ENCODE assay signal across 7 mouse cellular contexts in the genomic region with DNA sequence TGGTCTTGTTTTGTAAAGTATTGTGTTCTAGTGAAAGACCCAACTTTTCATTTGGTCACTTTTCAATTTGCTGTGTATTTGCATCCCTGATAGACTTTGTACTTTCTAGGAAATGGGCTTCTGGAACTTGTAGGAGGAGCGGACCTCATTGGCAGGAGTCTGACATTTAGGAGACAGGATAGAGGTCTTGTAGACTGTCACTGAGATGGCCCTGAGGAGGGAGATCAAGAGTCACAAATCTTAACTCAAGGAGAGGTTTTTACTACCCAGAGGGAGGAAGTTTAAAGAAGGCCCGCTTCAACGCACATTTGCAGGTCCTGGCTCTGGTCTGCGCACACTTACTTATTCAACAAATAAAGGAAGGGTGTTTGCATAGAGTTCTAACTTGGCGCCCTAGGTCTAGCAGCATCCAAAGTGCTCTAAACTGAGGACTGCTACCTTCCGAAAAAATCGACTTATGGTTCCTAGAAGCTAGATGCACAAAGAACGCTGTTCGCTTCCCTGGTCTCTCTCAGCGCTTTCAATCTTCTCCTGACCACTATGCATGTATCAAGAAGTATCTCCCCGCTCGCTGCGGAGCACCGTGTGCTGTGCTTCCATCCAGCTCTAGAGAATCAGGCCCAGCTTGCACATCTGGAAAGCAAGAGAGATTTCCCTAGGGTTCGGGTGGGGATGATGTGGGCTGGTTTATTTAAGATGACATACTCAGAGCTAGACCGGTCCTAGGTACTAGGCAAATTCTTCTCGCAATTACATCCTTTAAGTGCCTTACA. TPM values are rescaled to one million over a fixed set of nuclear protein-coding genes. Genes with fewer than 3 reads are reported as not detected.
DNase-seq lines count a peak whose midpoint lies in the region; ATAC-seq lines count a peak whose summit lies in the region.

No protein-coding gene starts in this region.

- H3K4me3 ChIP-seq in embryonic facial prominence, embryonic 14.5 days (ENCODE audit: low read depth, low read length): peak overlapping the region; percentile 65
- H3K4me3 ChIP-seq in intestine, embryonic 14.5 days (ENCODE audit: low read depth, low read length): peak overlapping the region; percentile 85
- H3K4me3 ChIP-seq in midbrain, embryonic 11.5 days (ENCODE audit: low read depth, low read length): peak overlapping the region; percentile 91

- WGBS in embryonic facial prominence, embryonic 14.5 days: 10% methylated on average over 17 of the region's 17 CpGs
- 6% methylated on average over 17 of the region's 17 CpGs for WGBS in intestine, embryonic 14.5 days
- WGBS in midbrain, embryonic 11.5 days: 9% methylated on average over 17 of the region's 17 CpGs

- peak; percentile 19; the same call in 1 of the 2 replicates for ATAC-seq in embryonic facial prominence, embryonic 14.5 days (ENCODE audit: low read depth)
- peak; percentile 10; the same call in 1 of the 2 replicates for ATAC-seq in intestine, embryonic 14.5 days (replicated peaks; ENCODE audit: low FRiP score, low TSS enrichment, low read depth)
- peak; percentile 10 for ATAC-seq in midbrain, embryonic 11.5 days (ENCODE audit: low FRiP score)

- H3K4me2 ChIP-seq in embryonic facial prominence, embryonic 14.5 days (ENCODE audit: low read depth, low read length): peak overlapping the region; percentile 75
- peak overlapping the region; percentile 84 for H3K4me2 ChIP-seq in intestine, embryonic 14.5 days (ENCODE audit: low read length)
- peak overlapping the region; percentile 79 for H3K4me2 ChIP-seq in midbrain, embryonic 11.5 days

- H3K9ac ChIP-seq in embryonic facial prominence, embryonic 14.5 days (ENCODE audit: low read depth, low read length): peak overlapping the region; percentile 85
- H3K9ac ChIP-seq in intestine, embryonic 14.5 days (ENCODE audit: low read length): peak overlapping the region; percentile 80; the same call in 1 of the 2 replicates
- H3K9ac ChIP-seq in midbrain, embryonic 11.5 days (ENCODE audit: low read length): peak overlapping the region; percentile 7; the same call in 1 of the 2 replicates

- peak overlapping the region; percentile 84; the same call in 1 of the 2 replicates for H3K27ac ChIP-seq in embryonic facial prominence, embryonic 14.5 days (replicated peaks; ENCODE audit: low read depth, low read length)
- no peak overlapping the region for H3K27ac ChIP-seq in intestine, embryonic 14.5 days (ENCODE audit: low read depth)
- H3K27ac ChIP-seq in midbrain, embryonic 11.5 days (ENCODE audit: low read depth, low read length): no peak overlapping the region

- no peaks in the 10 kb centered on the region for H3K27me3 ChIP-seq in embryonic facial prominence, embryonic 14.5 days (replicated peaks; ENCODE audit: control insufficient read depth, insufficient read depth, low read length)
- no peaks in the 10 kb centered on the region for H3K27me3 ChIP-seq in intestine, embryonic 14.5 days (replicated peaks; ENCODE audit: control insufficient read depth, insufficient read depth, low read length)
- peaks cover 4% of the 10 kb centered on the region; the same call in 1 of the 2 replicates for H3K27me3 ChIP-seq in midbrain, embryonic 11.5 days (ENCODE audit: control insufficient read depth, insufficient read depth, low read length)

- H3K9me3 ChIP-seq in embryonic facial prominence, embryonic 14.5 days (ENCODE audit: control insufficient read depth, low read length): no peaks in the 10 kb centered on the region
- no peaks in the 10 kb centered on the region for H3K9me3 ChIP-seq in intestine, embryonic 14.5 days (ENCODE audit: control insufficient read depth, low read length)
- H3K9me3 ChIP-seq in midbrain, embryonic 11.5 days (ENCODE audit: control insufficient read depth, low read length): no peaks in the 10 kb centered on the region

- H3K36me3 ChIP-seq in embryonic facial prominence, embryonic 14.5 days (ENCODE audit: control insufficient read depth, insufficient read depth, low read length): peaks cover 11% of the 10 kb centered on the region; the same call in 1 of the 2 replicates
- peaks cover 14% of the 10 kb centered on the region for H3K36me3 ChIP-seq in intestine, embryonic 14.5 days (ENCODE audit: control insufficient read depth, insufficient read depth, low read length)
- H3K36me3 ChIP-seq in midbrain, embryonic 11.5 days (ENCODE audit: control insufficient read depth, insufficient read depth, low read length): no peaks in the 10 kb centered on the region

- H3K4me1 ChIP-seq in embryonic facial prominence, embryonic 14.5 days (ENCODE audit: control insufficient read depth, insufficient read depth, low read length): peaks cover 15% of the 10 kb centered on the region
- peaks cover 17% of the 10 kb centered on the region for H3K4me1 ChIP-seq in intestine, embryonic 14.5 days (replicated peaks; ENCODE audit: control insufficient read depth, insufficient read depth, low read length)
- peaks cover 11% of the 10 kb centered on the region; the same call in 1 of the 2 replicates for H3K4me1 ChIP-seq in midbrain, embryonic 11.5 days (ENCODE audit: control insufficient read depth, insufficient read depth, low read length)

- peak; percentile 74 for DNase-seq in A20 (ENCODE audit: low read depth, low spot score)
- DNase-seq in CD4-positive, CD25-positive, alpha-beta regulatory T cell, adult 2 months (ENCODE audit: low read depth, low spot score): peak; percentile 32
- DNase-seq in embryonic facial prominence, embryonic 14.5 days (ENCODE audit: low spot score): peak; percentile 62
- peak; percentile 63 for DNase-seq in intestine, embryonic 14.5 days (ENCODE audit: low spot score)
- DNase-seq in midbrain, embryonic 11.5 days (ENCODE audit: low spot score, missing footprints): peak; percentile 95
- DNase-seq in layer of hippocampus, postnatal 10 days (ENCODE audit: low spot score in 2 of 2): no peak
- no peak for DNase-seq in spleen, postnatal 14 days (ENCODE audit: low spot score in 2 of 2)

RNA-seq across cellular contexts. Expression of a gene that starts 0.9 kb away (rescaled TPM):
- polyA plus RNA-seq in embryonic facial prominence, embryonic 14.5 days (2014; fragmentation: Nextera tagmentation; extraction: Ambion mirVana): 111 and 115 TPM in 2 replicates
- polyA plus RNA-seq in intestine, embryonic 14.5 days (2014; fragmentation: Nextera tagmentation; extraction: Ambion mirVana): 95.1 and 98.6 TPM in 2 replicates
- polyA plus RNA-seq in midbrain, embryonic 11.5 days (2014; fragmentation: Nextera tagmentation; extraction: Ambion mirVana): 109 and 111 TPM in 2 replicates
- 100 to 1,000 TPM; 283 to 297 TPM for total RNA-seq in layer of hippocampus, postnatal 10 days (2021)

RNA-seq across cellular contexts. Expression of a gene that starts 24.7 kb away (rescaled TPM):
- 12.2 and 12.3 TPM in 2 replicates for polyA plus RNA-seq in embryonic facial prominence, embryonic 14.5 days (2014; fragmentation: Nextera tagmentation; extraction: Ambion mirVana)
- 10.1 and 11.7 TPM in 2 replicates for polyA plus RNA-seq in intestine, embryonic 14.5 days (2014; fragmentation: Nextera tagmentation; extraction: Ambion mirVana)
- polyA plus RNA-seq in midbrain, embryonic 11.5 days (2014; fragmentation: Nextera tagmentation; extraction: Ambion mirVana): 7.5 and 8.0 TPM in 2 replicates
- total RNA-seq in layer of hippocampus, postnatal 10 days (2021): 10 to 100 TPM; 19.1 to 23.3 TPM

RNA-seq across cellular contexts. Expression of a gene that starts 25.1 kb away (rescaled TPM):
- polyA plus RNA-seq in embryonic facial prominence, embryonic 14.5 days (2014; fragmentation: Nextera tagmentation; extraction: Ambion mirVana): 51.6 and 66.0 TPM in 2 replicates
- polyA plus RNA-seq in intestine, embryonic 14.5 days (2014; fragmentation: Nextera tagmentation; extraction: Ambion mirVana): 62.7 and 78.0 TPM in 2 replicates
- polyA plus RNA-seq in midbrain, embryonic 11.5 days (2014; fragmentation: Nextera tagmentation; extraction: Ambion mirVana): 83.7 and 91.7 TPM in 2 replicates
- total RNA-seq in layer of hippocampus, postnatal 10 days (2021): 10 to 100 TPM; 87.1 to 98.7 TPM

RNA-seq across cellular contexts. Expression of a gene that starts 42.9 kb away (rescaled TPM):
- polyA plus RNA-seq in embryonic facial prominence, embryonic 14.5 days (2014; fragmentation: Nextera tagmentation; extraction: Ambion mirVana): not detected in 2 replicates
- not detected in 2 replicates for polyA plus RNA-seq in intestine, embryonic 14.5 days (2014; fragmentation: Nextera tagmentation; extraction: Ambion mirVana)
- polyA plus RNA-seq in midbrain, embryonic 11.5 days (2014; fragmentation: Nextera tagmentation; extraction: Ambion mirVana): not detected in 2 replicates
- total RNA-seq in layer of hippocampus, postnatal 10 days (2021): not detected

RNA-seq across cellular contexts. Expression of a gene that starts 44.1 kb away (rescaled TPM):
- not detected in 2 replicates for polyA plus RNA-seq in embryonic facial prominence, embryonic 14.5 days (2014; fragmentation: Nextera tagmentation; extraction: Ambion mirVana)
- 0.52 TPM in 1 of 2 replicates, not detected in the other for polyA plus RNA-seq in intestine, embryonic 14.5 days (2014; fragmentation: Nextera tagmentation; extraction: Ambion mirVana)
- polyA plus RNA-seq in midbrain, embryonic 11.5 days (2014; fragmentation: Nextera tagmentation; extraction: Ambion mirVana): not detected in 2 replicates
- not detected for total RNA-seq in layer of hippocampus, postnatal 10 days (2021)

Comparison
In these comparisons a context has a peak if more than half of its experiments do, and no peak if none do; other contexts are left out.
1. DNase-seq: peak in A20 (single experiment), CD4-positive, CD25-positive, alpha-beta regulatory T cell, adult 2 months (single experiment), embryonic facial prominence, embryonic 14.5 days (single experiment), intestine, embryonic 14.5 days (single experiment) and midbrain, embryonic 11.5 days (single experiment); none in layer of hippocampus, postnatal 10 days (0 of 2) and spleen, postnatal 14 days (0 of 2).
2. H3K9ac ChIP-seq: peak in every context shown above with its lines; median percentile 85 in embryonic facial prominence, embryonic 14.5 days; 80 in intestine, embryonic 14.5 days; 7 in midbrain, embryonic 11.5 days.
3. Peak in every context shown above with its lines, with median percentiles within 50 percentile points of each other: ATAC-seq, H3K4me2 ChIP-seq and H3K4me3 ChIP-seq.